In genomic region chrX:74312540-74313464, GRCm38 (mm10) we compare ENCODE assay signal across 8 mouse cellular contexts. TPM values are rescaled to one million over a fixed set of nuclear protein-coding genes. Genes with fewer than 3 reads are reported as not detected.
A peak's percentile ranks its signal among the peaks of the same experiment; 100 is the strongest.
DNase-seq lines count a peak whose midpoint lies in the region; ATAC-seq and TF ChIP-seq lines count a peak whose summit lies in the region.

Gene Fam50a, plus strand, starts transcription at chrX:74313033.

- H3K9ac ChIP-seq in hindbrain, embryonic 11.5 days (ENCODE audit: low read depth, low read length): peak within 1 kb of the TSS; percentile 67

- POLR2A ChIA-PET in Patski (lab: Charles Lee): interaction anchor here (0.6 to 1.7 kb wide), 5 partner anchors 10 to 70 kb away, joined by 3 to 4 read pairs (median 3); no protein-coding TSS in a partner anchor

- H3K9me3 ChIP-seq in hindbrain, embryonic 11.5 days (ENCODE audit: control insufficient read depth, low read length): no peaks in the 10 kb centered on the region

- H3K4me2 ChIP-seq in hindbrain, embryonic 11.5 days (replicated peaks; ENCODE audit: low read depth, low read length): peak within 1 kb of the TSS; percentile 72

- TF ChIP-seq CTCF in Patski (IDR thresholded peaks at IDR 0.05): no peak

- no peaks in the 10 kb centered on the region for H3K27me3 ChIP-seq in Patski
- H3K27me3 ChIP-seq in hindbrain, embryonic 11.5 days (ENCODE audit: control insufficient read depth, insufficient read depth, low read length): no peaks in the 10 kb centered on the region

- ATAC-seq in Patski: peak; percentile 74
- peak; percentile 95 for ATAC-seq in hindbrain, embryonic 11.5 days (ENCODE audit: low FRiP score)

- no peaks in the 10 kb centered on the region for H3K4me1 ChIP-seq in hindbrain, embryonic 11.5 days (replicated peaks; ENCODE audit: control insufficient read depth, insufficient read depth, low read length)

- peak within 1 kb of the TSS; percentile 51 for H3K4me3 ChIP-seq in hindbrain, embryonic 11.5 days (ENCODE audit: low read depth, low read length)

- H3K27ac ChIP-seq in hindbrain, embryonic 11.5 days (ENCODE audit: low read depth, low read length): peak within 1 kb of the TSS; percentile 60

- CTCF ChIA-PET in Patski (lab: Charles Lee): interaction anchor here (0.9 to 1.2 kb wide), 3 partner anchors 10 to 12 kb away, joined by 3 to 4 read pairs (median 3); no protein-coding TSS in a partner anchor

- no peaks in the 10 kb centered on the region for H3K36me3 ChIP-seq in hindbrain, embryonic 11.5 days (ENCODE audit: control insufficient read depth, insufficient read depth, low read length)

- in situ Hi-C loops in Patski (cut with MboI; ENCODE audit: low pct_unique_long_range_greater_than_20kb): no loop called here

- DNase-seq in Patski (ENCODE audit: low read depth, low spot score): no peak
- DNase-seq in cerebellum, postnatal 10 days: peak; percentile 91 to 93
- peak; percentile 83 to 86 for DNase-seq in frontal cortex, postnatal 10 days (ENCODE audit: low spot score in 2 of 2)
- DNase-seq in hindbrain, embryonic 11.5 days (ENCODE audit: low spot score): peak; percentile 84
- DNase-seq in layer of hippocampus, postnatal 14 days (ENCODE audit: low spot score in 2 of 2): peak; percentile 82 to 88
- DNase-seq in lung, postnatal 10 days: peak; percentile 94
- peak; percentile 60 for DNase-seq in ovary, postnatal 14 days (ENCODE audit: low spot score)
- DNase-seq in thymus, postnatal 10 days (ENCODE audit: low spot score in 2 of 2): peak; percentile 79 to 80

- 12% methylated on average over 39 of the region's 59 CpGs for WGBS in hindbrain, embryonic 11.5 days

RNA-seq across cellular contexts. Expression of gene Fam50a, which starts in this region (rescaled TPM):
- polyA plus RNA-seq in Patski (2021): 131 TPM
- 60.6 and 67.3 TPM in 2 replicates for polyA plus RNA-seq in hindbrain, embryonic 11.5 days (2014; fragmentation: Nextera tagmentation; extraction: Ambion mirVana)
- 10 to 100 TPM; 36.5 to 44.4 TPM for total RNA-seq in layer of hippocampus, postnatal 14 days (2021)
